Mouse (Mus musculus): ENCODE data around the gene Parp4. TPM values are rescaled to one million over a fixed set of nuclear protein-coding genes. Genes with fewer than 3 reads are reported as not detected.

Parp4 gene
- polyA plus RNA-seq, 1 experiment: 28.0 TPM

Other genes with a start within 250 kb of the Parp4 start
- gene Atp12a, start 210.6 kb upstream of the Parp4 start, polyA plus RNA-seq (2012; rRNA removed): 0.04 and 0.25 TPM in 2 replicates
- gene Rnf17, start 173.0 kb upstream of the Parp4 start, polyA plus RNA-seq (2012; rRNA removed): 0.58 and 0.75 TPM in 2 replicates
- 3.6 and 6.0 TPM in 2 replicates for gene Cenpj, start 194 bp upstream of the Parp4 start, polyA plus RNA-seq (2012; rRNA removed)
- 18.1 and 19.3 TPM in 2 replicates for gene Mphosph8, start 92.6 kb downstream of the Parp4 start, polyA plus RNA-seq (2012; rRNA removed)
- 15.6 and 19.8 TPM in 2 replicates for gene Pspc1, start 202.7 kb downstream of the Parp4 start, polyA plus RNA-seq (2012; rRNA removed)
- gene Zmym5, start 236.1 kb downstream of the Parp4 start, polyA plus RNA-seq (2012; rRNA removed): 37.0 and 38.2 TPM in 2 replicates

Data from urinary bladder, adult 2 months (tissue).